Mouse (Mus musculus) left cerebral cortex, adult 2 months (tissue): ENCODE measurements at regions not wholly inside any gene's neighbourhood (a gene's known extent, or its start where the extent isn't known, plus 50 kb on each side); places are given as distances from the start of the nearest gene placed in this dataset.

Experiments
- DNase-seq, 2 experiments: peaks; one replicate each; pipeline ENCODE4 v3.0.0; 2021 to 2022; ENCODE audit warnings: low spot score in 2 of 2, mixed read lengths in 1 of 2; ENCODE audit errors: extremely low spot score in 1 of 2
- H3K27ac ChIP-seq: fragments of 200-600 bp; 2 replicates; pipeline ENCODE4 v1.8.1; 2022
- H3K4me3 ChIP-seq: fragments of 200-600 bp; 2 replicates; pipeline ENCODE4 v1.8.1; 2022
- CTCF ChIP-seq: fragments of 200-600 bp; IDR thresholded peaks from 2 replicates; pipeline ENCODE4 v1.8.1; 2022; ENCODE audit warnings: antibody characterized with exemption, mild to moderate bottlenecking, moderate library complexity
- intact Hi-C: fragments of 180-260 bp; cut with DNase I; formaldehyde crosslinking; loops from one replicate; pipeline ENCODE4 v1.15.1; 2025

DNA sequence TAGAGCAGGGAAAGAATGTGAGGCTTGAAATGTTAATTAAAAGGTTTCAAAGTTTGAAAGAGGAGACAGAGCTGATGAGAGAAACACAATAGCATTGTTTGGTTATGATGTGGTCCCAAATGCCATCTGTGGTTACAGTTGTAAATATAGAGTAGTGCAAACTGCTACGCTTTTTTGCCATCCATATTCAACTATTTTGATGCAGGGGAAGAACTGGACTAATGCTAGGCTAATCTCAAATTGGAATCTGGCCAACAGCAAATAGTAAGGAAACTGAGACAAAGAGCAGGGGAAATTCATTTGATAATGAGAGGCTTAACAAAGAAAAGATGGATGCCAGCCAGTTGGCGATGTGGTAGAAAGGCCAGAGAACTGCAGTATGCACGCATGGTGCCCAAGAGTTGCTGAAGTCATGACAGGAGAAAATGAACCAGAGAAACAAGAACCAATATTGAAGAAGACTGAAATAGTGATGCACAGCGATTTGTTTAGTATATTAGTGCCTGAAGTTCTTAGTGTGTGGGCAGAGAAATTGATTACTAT lies 87.0 kb upstream of the E2f7 start:
- Histone ChIP-seq H3K4me3 (no peak overlapping the region), H3K27ac (no peak overlapping the region)
- intact Hi-C loops: loop anchor here (5.0 kb wide), 1 partner anchor 736 kb away; no protein-coding TSS in a partner anchor
- DNase-seq: no peak
- TF ChIP-seq CTCF: no peak

DNA sequence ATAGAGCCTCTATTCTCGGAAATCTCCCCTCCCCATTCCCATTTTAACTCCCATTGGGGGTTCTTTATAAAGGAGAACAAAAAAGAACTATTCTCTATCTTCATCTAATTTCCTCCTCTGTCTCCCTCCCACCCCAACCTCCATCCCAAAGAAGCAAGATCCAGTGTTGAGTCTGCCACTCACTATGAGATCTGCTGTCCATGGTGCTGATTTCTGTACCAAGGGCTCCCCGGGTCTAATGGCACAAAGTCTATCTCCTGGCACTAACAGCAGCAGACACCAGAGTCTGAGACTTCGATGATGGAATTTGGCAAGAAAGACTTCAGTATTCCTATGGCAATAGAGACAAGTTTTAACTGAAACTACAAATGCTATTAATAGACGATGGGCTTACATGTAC lies 68.7 kb upstream of the E2f7 start:
- no peak overlapping the region for H3K4me3 ChIP-seq
- no peak overlapping the region for H3K27ac ChIP-seq
- no peak for TF ChIP-seq CTCF
- intact Hi-C loops: no loop called here
- no peak for DNase-seq
